Mouse (Mus musculus) spleen, postnatal 14 days (tissue): Measurements from ENCODE around the gene Prss57.

Experiments
- DNase-seq, 2 experiments: peaks; one replicate each; pipeline ENCODE4 v3.0.0; 2021 to 2022; ENCODE audit warnings: low spot score in 2 of 2

Prss57 gene

GRCm38 (mm10) chr10:79790861-79791260, at the start of gene Prss57:
Gene Prss57 (minus strand): TSS chr10:79790961.
- DNase-seq, result no peak

DNA sequence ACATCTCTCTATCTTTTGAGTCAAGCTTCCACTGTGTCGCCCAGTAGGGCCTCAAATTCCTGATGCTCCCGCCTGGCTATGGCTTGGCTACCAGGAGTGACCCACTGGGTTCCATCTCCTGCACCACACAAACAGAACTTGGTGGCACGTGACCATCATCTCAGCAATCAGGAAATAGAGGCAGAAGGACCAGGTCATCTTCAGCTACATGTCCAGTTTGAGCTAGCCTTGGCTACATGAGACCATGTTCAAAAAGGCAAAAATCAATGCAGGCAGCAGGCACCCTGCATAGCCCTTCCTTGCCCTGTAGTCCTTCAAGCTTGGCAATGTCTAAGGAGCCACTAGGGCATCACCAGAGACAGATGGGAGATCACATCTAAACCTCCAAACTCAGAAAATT, 49.3 kb upstream of the Prss57 start:
- DNase-seq, result no peak

- no peak for DNase-seq
Observed at GRCm38 (mm10) chr10:79838151-79838550, 47.4 kb upstream of the Prss57 start.

DNA sequence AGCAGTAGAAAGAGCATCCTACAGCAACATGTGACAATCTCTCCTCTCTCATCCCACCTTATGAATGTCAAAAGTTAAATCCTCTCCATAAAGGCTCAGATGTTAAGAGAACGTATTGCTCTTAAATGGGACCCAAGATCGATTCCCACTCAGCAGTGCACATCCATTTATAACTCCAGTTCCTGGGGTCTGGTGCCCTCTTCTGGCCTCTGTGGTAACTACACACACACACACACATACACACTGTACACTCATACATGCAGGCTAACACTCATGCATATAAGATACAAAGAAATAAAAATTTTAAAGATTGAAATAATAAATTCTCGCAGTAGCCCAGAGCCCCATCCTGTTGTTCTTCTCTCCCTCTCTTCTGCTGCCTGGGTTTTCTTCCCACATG, 46.2 kb upstream of the Prss57 start:
- no peak for DNase-seq

- peak; percentile 47 to 76 for DNase-seq
Observed at GRCm38 (mm10) chr10:79834769-79835398, 44.1 kb upstream of the Prss57 start.

DNA sequence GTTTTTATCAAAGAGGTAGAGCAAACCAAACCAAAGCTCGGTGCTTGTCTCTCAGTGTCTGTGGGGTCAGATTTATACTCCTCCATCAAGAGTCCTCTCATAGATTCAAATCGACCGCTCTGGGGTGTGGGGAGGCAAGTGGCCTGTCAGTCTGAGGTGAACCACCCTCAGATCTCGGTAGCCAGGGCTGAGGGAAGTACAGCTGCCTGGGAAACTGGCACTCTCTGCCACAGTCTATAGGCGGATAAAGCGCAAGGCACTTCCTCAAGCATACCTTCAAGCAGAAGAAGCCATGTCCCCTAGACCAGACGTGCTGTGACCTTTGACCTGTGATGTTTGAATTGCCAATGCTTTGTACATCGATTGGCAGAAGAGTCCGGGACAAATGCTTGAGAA, 42.0 kb upstream of the Prss57 start:
- DNase-seq, result no peak

DNA sequence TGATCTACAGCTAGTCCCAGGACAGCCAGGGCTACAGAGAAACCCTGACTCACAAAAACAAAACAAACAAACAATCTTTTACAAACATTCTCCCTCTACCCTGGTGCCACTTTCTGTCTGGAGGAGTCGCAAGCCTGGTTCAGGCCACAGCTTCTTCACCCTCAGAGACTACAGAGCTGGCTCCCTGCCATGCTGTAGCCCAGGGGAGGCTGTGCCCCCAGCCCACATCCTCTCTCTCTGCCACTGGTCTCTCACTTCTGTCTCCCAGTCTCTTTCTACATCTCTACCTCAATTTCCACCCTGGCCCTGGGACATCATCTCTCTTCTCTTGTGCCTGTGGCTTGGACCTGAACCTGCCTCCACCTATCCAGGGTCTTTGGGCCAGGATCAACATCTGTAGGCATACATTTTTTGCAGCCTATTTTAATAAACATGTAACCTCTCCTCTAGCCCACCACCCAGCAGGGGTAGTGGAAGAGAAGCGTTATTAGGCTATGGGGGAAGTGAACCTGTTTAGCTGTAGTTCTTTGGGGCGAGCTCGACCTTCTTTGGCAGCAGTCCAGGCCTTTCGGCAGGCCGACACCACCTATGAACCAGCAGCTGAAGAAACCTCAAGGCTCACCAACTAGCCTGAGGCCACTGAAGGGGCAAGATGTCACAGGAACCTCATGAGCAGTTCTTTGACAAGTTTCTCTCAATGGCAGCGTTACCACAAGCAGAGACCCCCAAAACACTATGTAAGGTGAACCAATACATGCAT, 41.4 kb upstream of the Prss57 start:
- DNase-seq, result no peak

DNA sequence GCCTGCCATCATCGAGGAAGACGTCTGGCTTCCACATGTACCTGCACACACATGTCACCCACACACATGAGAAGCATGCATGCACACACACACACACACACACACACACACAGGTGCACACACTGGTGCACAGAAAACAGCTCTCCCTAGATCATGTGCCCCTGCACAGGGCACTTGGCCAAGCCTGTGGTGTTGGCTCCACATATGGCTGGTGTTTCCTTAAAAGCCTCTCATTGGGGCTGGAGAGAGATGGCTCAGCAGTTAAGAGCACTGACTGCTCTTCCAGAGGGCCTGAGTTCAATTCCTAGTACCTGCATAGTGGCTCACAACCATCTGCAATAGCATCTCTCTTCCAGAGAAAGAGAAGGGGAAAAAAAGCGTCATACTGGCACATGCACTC, 40.8 kb upstream of the Prss57 start:
- DNase-seq, result no peak

- no peak for DNase-seq
Observed at GRCm38 (mm10) chr10:79824413-79824812, 33.7 kb upstream of the Prss57 start.

GRCm38 (mm10) chr10:79823011-79823410, 32.2 kb upstream of the Prss57 start:
- DNase-seq, result no peak

DNA sequence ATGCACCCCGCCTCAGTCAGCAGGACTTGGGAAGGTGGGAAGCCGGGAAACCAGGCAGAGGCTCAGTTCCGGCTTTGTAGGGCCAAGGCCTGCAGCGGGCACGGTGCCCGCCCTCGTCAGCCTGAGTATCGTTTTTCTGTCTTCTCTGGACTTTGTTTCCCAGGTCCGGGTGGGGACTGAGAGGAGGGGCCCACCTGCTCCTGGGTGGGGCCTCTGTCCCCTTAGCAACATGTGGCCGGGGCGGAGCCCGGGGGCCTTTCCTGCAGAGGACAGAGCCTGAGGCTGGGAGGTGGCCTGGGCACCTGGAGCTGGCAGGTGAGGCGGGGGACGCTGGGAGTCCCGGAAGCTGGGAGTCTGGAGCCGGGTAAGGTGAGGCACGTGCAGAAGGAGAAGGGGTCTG, 31.6 kb upstream of the Prss57 start:
- no peak for DNase-seq

GRCm38 (mm10) chr10:79821731-79822130, 31.0 kb upstream of the Prss57 start:
- DNase-seq, result no peak

DNA sequence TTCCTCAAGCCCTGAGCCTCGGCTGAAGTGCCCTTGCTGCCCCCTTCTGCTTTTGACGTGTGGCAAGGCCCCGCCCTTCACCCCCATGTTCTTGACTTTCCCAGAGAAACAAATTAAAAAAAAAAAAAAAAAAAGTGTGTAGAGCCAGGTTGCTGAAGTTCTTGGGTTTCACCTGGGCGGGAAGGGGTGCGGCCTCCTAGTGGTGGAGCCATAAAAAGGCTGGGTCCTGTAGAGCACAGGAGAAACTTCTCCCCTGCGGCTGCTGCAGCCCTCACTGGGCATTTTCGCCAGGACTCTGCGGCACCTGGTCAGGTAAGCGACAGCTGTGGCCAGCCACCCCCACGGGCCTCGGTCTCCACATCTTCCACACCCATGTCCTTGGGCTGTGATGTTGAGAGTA, 30.0 kb upstream of the Prss57 start, which contains the start of gene Misp:
TSS of gene Misp (plus strand) at position 208 of the 400 bp plus-strand sequence.
- no peak for DNase-seq

- DNase-seq, result no peak
Observed at GRCm38 (mm10) chr10:79820277-79820676, 29.5 kb upstream of the Prss57 start.

DNA sequence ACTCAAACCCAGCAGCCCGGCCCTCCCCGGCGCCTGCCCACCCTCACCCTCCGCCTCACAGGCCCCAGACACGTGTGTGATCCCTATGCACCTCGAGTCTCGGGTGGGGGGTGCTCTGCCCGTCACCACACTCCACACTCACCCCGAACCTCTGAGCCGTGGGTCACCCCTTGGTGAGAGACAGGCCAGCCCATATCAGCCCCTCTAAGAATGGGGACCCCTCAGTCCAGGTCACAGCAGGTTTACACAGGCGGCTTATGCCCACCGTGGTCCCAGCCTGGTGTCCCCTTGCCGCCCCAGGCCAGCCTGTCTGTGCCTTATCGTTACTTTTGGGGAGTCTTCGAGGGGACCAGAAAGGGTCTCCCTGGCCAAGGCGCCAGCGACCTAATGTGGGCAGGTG, 28.8 kb upstream of the Prss57 start:
- no peak for DNase-seq

DNA sequence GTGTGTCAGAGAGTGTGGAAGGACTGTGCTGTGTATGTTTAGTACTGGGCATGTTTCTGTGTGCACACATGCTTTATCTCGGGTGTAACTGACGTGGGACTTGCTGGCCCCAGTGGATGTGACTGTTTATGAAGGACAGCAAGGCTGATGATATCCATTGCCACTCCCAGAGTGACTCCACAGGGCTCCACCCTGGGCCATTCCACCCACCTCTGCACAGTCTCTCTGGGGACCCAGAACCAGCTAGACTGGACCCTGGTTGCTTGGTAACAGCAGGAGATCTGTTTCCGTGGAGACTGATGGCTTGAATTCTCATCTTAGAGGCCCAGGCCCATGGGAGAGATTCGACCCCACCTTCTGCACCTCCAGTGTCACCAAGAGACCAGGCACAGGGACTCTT, 27.5 kb upstream of the Prss57 start:
- DNase-seq, result no peak

DNA sequence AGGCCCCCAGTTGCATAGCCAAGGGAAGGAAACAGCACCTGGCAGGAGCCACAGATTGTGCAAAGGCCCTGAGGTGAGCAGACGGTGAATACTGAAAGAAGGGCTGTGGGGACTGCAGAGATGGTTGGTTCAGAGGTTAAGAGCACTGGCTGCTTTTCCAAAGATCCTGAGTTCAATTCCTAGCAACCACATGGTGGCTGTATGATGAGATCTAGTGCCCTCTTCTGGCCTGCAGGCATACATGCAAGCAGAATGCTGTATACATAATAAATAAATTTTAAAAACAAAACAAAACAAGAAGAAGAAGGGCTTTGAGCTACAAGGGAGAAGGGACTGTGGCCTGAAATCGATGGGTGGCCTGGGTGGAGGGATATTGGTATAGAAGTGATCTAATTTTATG, 26.4 kb upstream of the Prss57 start:
- no peak for DNase-seq

- DNase-seq, result no peak
Observed at GRCm38 (mm10) chr10:79815671-79816494, 25.1 kb upstream of the Prss57 start.

GRCm38 (mm10) chr10:79814271-79814842, 23.6 kb upstream of the Prss57 start:
- no peak for DNase-seq

DNA sequence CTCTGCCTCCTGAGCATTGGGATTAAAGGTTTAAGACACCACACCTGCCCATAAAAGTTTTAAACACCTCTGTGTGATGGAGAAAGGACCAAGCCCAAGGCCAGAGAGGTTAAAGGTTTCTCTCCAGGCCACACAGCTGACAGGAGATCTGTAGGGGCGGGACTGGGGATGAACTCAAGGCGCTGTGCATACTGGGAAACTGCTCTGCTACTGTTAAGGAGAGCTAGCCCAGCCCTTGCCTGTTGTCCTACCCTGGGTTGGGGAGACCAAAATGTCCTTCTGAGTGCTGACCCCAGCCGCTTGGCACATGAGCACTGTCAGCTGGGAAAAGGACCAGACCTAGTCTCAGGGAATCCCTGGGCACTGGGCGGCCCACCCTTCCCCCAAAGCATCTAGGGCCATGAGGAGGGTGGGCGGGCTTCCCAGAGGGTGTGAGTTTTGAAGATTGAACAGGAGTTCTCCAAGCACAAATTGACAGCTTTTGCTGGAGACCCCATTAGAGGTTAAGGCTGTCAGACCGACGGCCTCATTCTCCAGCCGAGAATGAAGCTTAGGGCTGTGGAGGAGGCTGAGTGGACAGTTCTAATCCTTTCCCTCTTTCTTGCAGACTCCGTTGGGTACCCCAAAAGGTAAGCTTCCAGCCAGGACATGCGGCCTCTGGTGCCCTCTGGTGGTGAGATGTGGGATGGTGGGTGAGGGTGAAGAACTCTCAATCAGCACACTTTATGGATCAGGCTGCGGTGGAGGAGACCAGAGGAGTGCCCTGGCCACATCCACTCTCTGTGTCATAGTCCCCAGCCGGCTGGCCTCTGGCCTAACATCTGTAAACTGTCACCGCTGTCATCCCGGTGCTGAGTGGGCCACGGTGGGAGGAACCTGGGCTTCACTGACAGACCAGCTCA, 21.2 kb upstream of the Prss57 start:
- peak; percentile 66 to 81 for DNase-seq

GRCm38 (mm10) chr10:79808728-79809127, 18.0 kb upstream of the Prss57 start:
- no peak for DNase-seq
